Mouse (Mus musculus) frontal cortex, postnatal 36 days (tissue): ENCODE results near the gene Grik4.

Experiments
- DNase-seq, 2 experiments: peaks; one replicate each; pipeline ENCODE4 v3.0.0; 2022; ENCODE audit warnings: low spot score in 2 of 2

Gene Grik4

GRCm38 (mm10) chr9:42491780-42492179 lies 452.5 kb downstream of the Grik4 start:
- peak; percentile 59 to 71 for DNase-seq

DNA sequence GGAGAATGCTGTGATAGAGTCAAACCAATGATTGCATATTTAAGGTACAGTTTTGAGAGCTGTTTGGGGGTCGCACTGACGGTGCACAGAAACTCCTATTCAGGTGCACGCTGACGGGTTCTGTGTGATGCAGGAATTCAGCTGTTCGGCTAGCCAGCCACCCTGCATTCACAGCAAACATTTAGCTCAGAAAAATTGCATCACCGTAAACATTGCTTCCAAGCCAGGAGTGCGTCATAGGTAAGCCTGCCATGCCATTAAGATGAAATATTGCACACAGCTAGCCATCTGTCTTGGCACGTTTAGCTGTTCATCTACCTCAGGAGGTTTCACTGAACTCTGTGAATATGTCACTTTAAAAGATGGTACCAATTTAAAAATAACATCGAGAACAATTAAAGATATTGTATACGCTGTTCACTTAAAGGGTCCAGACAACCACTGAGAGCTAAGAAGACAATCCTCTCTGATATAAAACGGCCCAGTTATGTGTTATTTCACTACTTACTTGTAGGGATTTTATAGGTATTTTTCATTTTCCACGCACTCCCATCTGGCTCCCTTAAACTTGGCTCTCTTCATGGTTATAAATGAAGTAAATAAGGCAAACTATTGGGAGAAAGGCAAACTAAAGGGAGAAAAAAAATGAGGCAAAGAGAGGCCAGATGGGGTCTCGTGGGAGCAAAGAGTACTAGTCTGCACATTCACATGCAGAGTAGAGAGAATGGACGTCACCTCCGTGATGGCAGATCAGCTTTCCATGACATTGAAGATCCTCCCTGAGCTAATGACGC lies 453.5 kb downstream of the Grik4 start:
- DNase-seq: no peak

DNA sequence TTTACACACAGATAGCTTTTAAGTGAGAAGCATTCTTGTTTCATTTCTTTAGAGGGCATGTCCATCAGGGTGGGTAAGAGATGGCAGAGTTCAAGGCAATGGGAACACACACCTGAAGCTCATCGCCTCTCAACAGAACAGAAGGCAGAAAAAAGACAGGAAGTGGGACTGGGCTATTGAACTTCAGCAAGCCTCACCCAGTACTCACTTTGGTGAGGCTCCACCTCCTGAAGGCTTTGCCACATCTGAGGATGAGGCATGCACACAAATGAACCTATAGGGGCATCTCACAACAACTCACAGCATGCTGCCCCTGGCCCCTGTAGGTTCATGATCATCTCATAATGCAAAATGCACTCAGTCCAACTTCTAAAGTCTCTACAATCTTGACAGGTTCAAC lies 456.2 kb downstream of the Grik4 start:
- DNase-seq: no peak

DNA sequence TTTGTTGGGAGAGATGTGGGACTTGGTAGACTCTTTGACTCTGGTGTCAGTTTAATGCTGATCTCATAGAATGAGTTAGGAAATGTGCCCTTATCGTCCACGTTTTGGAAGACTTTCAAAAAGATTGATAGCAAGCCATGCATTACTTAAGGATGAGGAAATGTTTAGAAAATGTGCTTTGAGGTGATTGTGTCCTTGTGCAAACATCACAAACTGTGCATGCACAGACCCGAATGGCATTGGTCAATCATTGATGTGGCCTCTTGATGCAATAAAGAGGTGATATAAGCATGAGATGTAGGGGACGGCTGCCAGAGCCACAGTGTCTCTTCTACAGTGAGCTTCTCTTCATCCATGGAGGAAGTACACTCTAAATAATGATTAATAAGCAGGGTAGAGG lies 457.4 kb downstream of the Grik4 start:
- no peak for DNase-seq

DNA sequence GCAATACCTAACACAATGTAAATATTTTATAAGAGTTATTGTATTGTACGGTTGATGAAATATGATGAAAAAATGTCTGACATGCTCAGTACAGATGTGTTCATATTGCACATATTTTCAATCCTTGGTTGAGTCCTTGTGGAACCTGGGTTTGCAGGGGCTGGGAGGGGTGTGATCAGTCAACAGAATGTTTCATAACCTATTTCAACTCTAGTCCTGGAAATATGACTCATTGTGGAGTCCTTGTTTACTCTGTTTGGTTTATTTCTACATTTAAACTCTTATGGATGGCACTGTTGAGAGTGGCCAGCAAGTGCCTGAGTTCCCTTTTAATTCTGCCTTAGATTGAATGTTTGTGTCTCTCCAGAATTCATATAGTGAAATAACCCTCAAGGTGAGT lies 459.6 kb downstream of the Grik4 start:
- no peak for DNase-seq

DNA sequence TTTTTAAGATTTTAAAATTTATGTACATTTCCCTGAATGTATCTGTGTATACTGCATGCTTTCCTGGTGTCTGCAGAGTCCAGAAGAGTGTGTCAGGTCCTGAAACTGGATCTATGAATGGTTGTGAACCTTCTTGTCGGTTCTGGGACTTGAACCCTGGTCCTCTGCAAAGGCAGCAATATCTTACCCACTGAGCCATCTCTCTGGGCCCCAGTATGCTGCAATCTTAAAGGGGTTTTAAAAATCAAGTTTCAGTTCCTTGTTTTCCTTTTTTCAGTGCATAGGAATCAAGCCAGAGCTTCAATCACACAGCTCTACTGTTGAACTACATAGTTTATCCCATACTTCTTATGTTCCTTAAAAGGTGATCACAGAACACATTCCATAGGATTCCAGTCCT lies 461.3 kb downstream of the Grik4 start:
- no peak for DNase-seq

DNA sequence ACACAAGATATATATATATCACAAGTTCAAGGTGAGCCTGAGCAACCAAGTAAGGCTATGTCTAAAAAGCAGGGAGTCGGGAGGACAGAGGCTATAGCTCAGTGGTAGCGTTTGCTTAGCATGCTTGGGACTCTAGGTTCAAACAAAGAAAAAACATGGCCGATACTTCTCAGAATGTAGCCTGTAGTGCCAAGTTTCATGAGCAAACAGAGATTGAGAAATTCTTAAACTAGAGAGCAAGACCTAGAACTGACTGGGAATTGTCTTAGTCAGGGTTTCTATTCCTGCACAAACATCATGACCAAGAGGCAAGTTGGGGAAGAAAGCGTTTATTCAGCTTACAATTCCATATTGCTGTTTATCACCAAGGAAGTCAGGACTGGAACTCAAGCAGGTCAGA lies 468.1 kb downstream of the Grik4 start:
- DNase-seq: no peak

GRCm38 (mm10) chr9:42474244-42474643 lies 470.0 kb downstream of the Grik4 start:
- no peak for DNase-seq

GRCm38 (mm10) chr9:42471921-42472747 lies 472.2 kb downstream of the Grik4 start:
- peak; percentile 87 to 93 for DNase-seq

- no peak for DNase-seq
Observed at GRCm38 (mm10) chr9:42471214-42471613, 473.1 kb downstream of the Grik4 start.

DNA sequence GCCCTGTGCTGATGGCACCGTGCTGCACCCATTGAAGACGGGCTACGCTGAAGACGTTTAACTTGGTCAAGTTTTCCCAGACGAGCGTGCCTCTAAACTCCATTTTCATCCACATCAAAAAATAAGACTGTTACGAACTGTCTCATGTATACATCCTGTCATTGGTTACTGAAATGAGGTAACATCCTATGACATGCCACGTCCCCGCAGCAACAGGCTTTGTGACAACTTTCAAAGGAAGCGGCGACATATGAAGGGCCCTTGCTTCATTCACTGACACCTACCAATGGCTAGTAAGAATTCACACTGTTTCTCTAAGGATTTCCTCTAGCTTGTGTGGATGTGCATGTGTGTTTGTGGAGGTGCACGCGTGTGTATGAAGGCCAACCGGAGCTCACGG lies 475.0 kb downstream of the Grik4 start:
- DNase-seq: no peak

DNA sequence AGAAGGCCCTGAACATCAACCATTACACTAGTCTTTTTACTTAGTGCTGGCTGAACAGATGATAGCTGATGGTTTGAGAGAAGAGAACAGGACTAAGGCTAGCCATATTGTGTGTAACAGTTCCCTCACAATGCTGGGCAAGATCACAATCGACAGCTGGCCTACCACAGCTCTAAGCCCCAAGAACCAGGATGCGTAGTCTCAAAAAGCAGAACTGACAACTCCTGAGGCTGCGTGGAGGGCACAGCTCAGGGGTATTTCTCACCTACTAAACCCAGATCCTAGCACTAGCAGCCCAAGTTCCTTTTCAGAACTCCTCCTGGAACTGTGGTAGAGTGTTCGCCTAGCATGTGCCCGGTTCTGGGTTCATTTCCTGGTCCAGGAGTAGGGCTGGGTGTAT lies 475.9 kb downstream of the Grik4 start:
- DNase-seq: no peak
